Comparison of ENCODE assay signal across 22 mouse cellular contexts in genomic region chr1:171168906-171169305, GRCm38 (mm10). TPM values are rescaled to one million over a fixed set of nuclear protein-coding genes. Genes with fewer than 3 reads are reported as not detected.
"Had no signal": no experiment of that assay in that cellular context is flagged by ENCODE, and none has a peak within 500 bp of the region (broad histone marks: within the 10 kb centered on the region; RNA-seq: fewer than 3 reads in every experiment).

No protein-coding gene starts in this region.

- H3K4me1 ChIP-seq: limb, embryonic 10.5 days; limb, embryonic 13.5 days; midbrain, embryonic 12.5 days; midbrain, embryonic 15.5 days; neural tube, embryonic 12.5 days; neural tube, embryonic 15.5 days had no signal

- H3K27ac ChIP-seq: limb, embryonic 10.5 days; limb, embryonic 13.5 days; liver, embryonic 14.5 days; midbrain, embryonic 12.5 days; midbrain, embryonic 15.5 days; neural tube, embryonic 12.5 days; neural tube, embryonic 15.5 days had no signal

- H3K4me3 ChIP-seq: layer of hippocampus, adult 2 months; limb, embryonic 10.5 days; limb, embryonic 13.5 days; midbrain, embryonic 12.5 days; midbrain, embryonic 15.5 days; neural tube, embryonic 12.5 days; neural tube, embryonic 15.5 days had no signal

- DNase-seq: layer of hippocampus, adult 9-11 months; liver; liver, postnatal 0 days; lung, embryonic 14.5 days; retina, postnatal 1 day; right cerebral cortex, postnatal 25 days; thymus, adult 18-20 months; thymus, postnatal 36 days had no signal

- H3K27me3 ChIP-seq: limb, embryonic 13.5 days; midbrain, embryonic 12.5 days; midbrain, embryonic 15.5 days; neural tube, embryonic 12.5 days had no signal

- H3K36me3 ChIP-seq: limb, embryonic 10.5 days; limb, embryonic 13.5 days; midbrain, embryonic 12.5 days; midbrain, embryonic 15.5 days; neural tube, embryonic 12.5 days; neural tube, embryonic 15.5 days had no signal

RNA-seq across cellular contexts. Expression of gene Mpz, which starts 18.4 kb away (rescaled TPM):
- total RNA-seq: layer of hippocampus, adult 2 months; layer of hippocampus, postnatal 25 days; left cerebral cortex, adult 18-20 months; left cerebral cortex, postnatal 25 days; megakaryocyte, adult 5-6 weeks had no signal
- polyA plus RNA-seq: macrophage had no signal

RNA-seq across cellular contexts. Expression of gene Nr1i3, which starts 44.9 kb away (rescaled TPM):
- polyA plus RNA-seq: spleen, adult 2 months had no signal
